Mouse (Mus musculus) spleen, postnatal 4 days (tissue): ENCODE measurements at regions not wholly inside any gene's neighbourhood (a gene's known extent, or its start where the extent isn't known, plus 50 kb on each side); places are given as distances from the start of the nearest gene placed in this dataset.
A peak's percentile ranks its signal among the peaks of the same experiment; 100 is the strongest.

Experiments used
- DNase-seq, 2 experiments: peaks; one replicate each; pipeline ENCODE4 v3.0.0; 2022; ENCODE audit warnings: low spot score in 2 of 2

- DNase-seq: no peak
These were observed 380.4 kb upstream of the Crim1 start for GRCm38 (mm10) chr17:77819698-77820097.

- no peak for DNase-seq
These were observed 356.1 kb upstream of the Crim1 start for GRCm38 (mm10) chr17:77843949-77844348.

- DNase-seq: no peak
These were observed 325.6 kb upstream of the Crim1 start for GRCm38 (mm10) chr17:77874497-77874896.

- no peak for DNase-seq
These were observed 323.0 kb upstream of the Crim1 start for GRCm38 (mm10) chr17:77877016-77877415.

- DNase-seq: no peak
These were observed 314.9 kb upstream of the Crim1 start for GRCm38 (mm10) chr17:77885150-77885549.

- no peak for DNase-seq
These were observed 310.9 kb upstream of the Crim1 start for GRCm38 (mm10) chr17:77889147-77889546.

- DNase-seq: no peak
These were observed 295.6 kb upstream of the Crim1 start for GRCm38 (mm10) chr17:77904412-77904811.

GRCm38 (mm10) chr17:77913962-77914450 is 286.0 kb upstream of the Crim1 start:
- DNase-seq: no peak

- DNase-seq: peak in 1 of 2 experiments; percentile 58
These were observed 269.8 kb upstream of the Crim1 start for GRCm38 (mm10) chr17:77930253-77930652.

- DNase-seq: no peak
These were observed 269.0 kb upstream of the Crim1 start for GRCm38 (mm10) chr17:77930967-77931591.

- no peak for DNase-seq
These were observed 266.9 kb upstream of the Crim1 start for GRCm38 (mm10) chr17:77933192-77933591.

GRCm38 (mm10) chr17:77958048-77958447 is 242.0 kb upstream of the Crim1 start:
- no peak for DNase-seq

GRCm38 (mm10) chr17:77961296-77961695 is 238.8 kb upstream of the Crim1 start:
- DNase-seq: no peak

GRCm38 (mm10) chr17:77963358-77963757 is 236.7 kb upstream of the Crim1 start:
- DNase-seq: no peak

GRCm38 (mm10) chr17:77968510-77968909 is 231.5 kb upstream of the Crim1 start:
- no peak for DNase-seq

GRCm38 (mm10) chr17:77969187-77969586 is 230.9 kb upstream of the Crim1 start:
- no peak for DNase-seq
